Mouse (Mus musculus) forebrain, embryonic 16.5 days (tissue): ENCODE measurements at regions not wholly inside any gene's neighbourhood (a gene's known extent, or its start where the extent isn't known, plus 50 kb on each side); places are given as distances from the start of the nearest gene placed in this dataset.

Experiments used
- ATAC-seq: fragments of 200-750 bp; cut with Nextera tagmentation; 2 replicates; pipeline ENCODE4 v1.8.0; 2017; ENCODE audit warnings: mild to moderate bottlenecking, moderate library complexity
- H3K27ac ChIP-seq: fragments of 300-500 bp; sonication (generic); 2 replicates; pipeline ENCODE4 v1.5.1; 2014; ENCODE audit warnings: low read length, control low read depth
- H3K27me3 ChIP-seq: fragments of 300-500 bp; sonication (generic); replicated peaks from 2 replicates; pipeline ENCODE4 v1.6.1; 2014; ENCODE audit warnings: low read length; ENCODE audit not compliant: control insufficient read depth, insufficient read depth
- H3K36me3 ChIP-seq: fragments of 300-500 bp; sonication (generic); 2 replicates; pipeline ENCODE4 v1.6.1; 2014; ENCODE audit not compliant: control insufficient read depth, insufficient read depth
- H3K4me1 ChIP-seq: fragments of 300-500 bp; sonication (generic); replicated peaks from 2 replicates; pipeline ENCODE4 v1.6.1; 2014; ENCODE audit warnings: low read length; ENCODE audit not compliant: control insufficient read depth, insufficient read depth
- H3K4me2 ChIP-seq: fragments of 300-500 bp; sonication (generic); 2 replicates; pipeline ENCODE4 v1.6.1; 2014; ENCODE audit warnings: mild to moderate bottlenecking, low read length, control low read depth
- H3K4me3 ChIP-seq: fragments of 300-500 bp; sonication (generic); replicated peaks from 2 replicates; pipeline ENCODE4 v1.5.1; 2014; ENCODE audit warnings: mild to moderate bottlenecking, low read length, control low read depth
- H3K9ac ChIP-seq: fragments of 300-500 bp; sonication (generic); replicated peaks from 2 replicates; pipeline ENCODE4 v1.6.1; 2014; ENCODE audit warnings: low read depth, low read length, control low read depth
- H3K9me3 ChIP-seq: fragments of 300-500 bp; sonication (generic); 2 replicates; pipeline ENCODE4 v1.6.1; 2016; ENCODE audit warnings: low read length; ENCODE audit not compliant: control insufficient read depth
- WGBS: fragments of 180-500 bp; shearing (Covaris S2); extraction: QIAGEN DNeasy Blood & Tissue Kit; methylation state at CpG from one replicate; pipeline ENCODE4 v1.1.7; 2014; 5-methylcytosine and 5-hydroxymethylcytosine counted together

DNA sequence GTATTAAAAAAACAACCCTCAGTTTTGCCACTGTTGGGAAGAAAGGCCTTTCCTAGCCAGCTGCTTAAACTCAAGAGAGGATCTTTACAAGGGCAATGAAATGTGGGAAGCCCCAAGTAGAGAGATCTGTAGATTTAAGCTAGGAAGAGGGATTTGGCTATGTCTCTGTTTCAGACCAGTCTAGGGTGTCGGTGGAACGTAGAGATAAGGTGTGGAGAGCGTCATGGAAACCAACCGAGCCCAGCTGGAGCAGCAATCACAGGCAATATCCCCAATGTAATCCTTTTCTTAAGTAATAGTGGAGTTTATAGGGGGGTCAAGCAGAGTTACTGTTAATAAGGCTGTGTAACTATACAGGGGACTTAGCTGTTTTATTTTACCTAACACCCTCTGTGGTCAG, 204.6 kb upstream of the Mme start:
- H3K4me1 ChIP-seq: no peaks in the 10 kb centered on the region
- no peaks in the 10 kb centered on the region for H3K9me3 ChIP-seq
- no peak for ATAC-seq
- no peaks in the 10 kb centered on the region for H3K36me3 ChIP-seq
- WGBS: 79% methylated on average over 4 of the region's 4 CpGs
- H3K27me3 ChIP-seq: no peaks in the 10 kb centered on the region
- H3K9ac ChIP-seq: no peak overlapping the region
- H3K27ac ChIP-seq: no peak overlapping the region
- no peak overlapping the region for H3K4me3 ChIP-seq
- no peak overlapping the region for H3K4me2 ChIP-seq

DNA sequence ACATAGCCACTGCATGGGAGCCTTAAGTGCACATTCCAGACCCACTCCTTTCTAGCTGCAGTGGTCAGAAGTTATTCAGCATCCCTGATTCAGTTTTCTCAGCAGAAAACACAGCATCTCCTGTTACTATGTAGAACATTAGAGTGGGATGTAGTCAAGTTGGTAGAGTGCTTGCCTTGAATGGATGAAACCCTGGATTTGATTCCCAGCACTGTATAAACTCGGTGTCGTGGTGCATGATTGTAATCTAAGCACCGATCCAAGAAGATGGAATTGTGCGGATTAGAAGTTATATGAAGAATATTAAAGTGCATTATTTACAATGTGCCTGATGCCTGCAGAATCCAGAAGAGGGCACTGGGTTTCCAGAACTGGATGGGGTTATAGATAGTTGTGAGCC, 170.6 kb upstream of the Mme start:
- no peak overlapping the region for H3K27ac ChIP-seq
- H3K9me3 ChIP-seq: no peaks in the 10 kb centered on the region
- H3K4me1 ChIP-seq: no peaks in the 10 kb centered on the region
- no peak overlapping the region for H3K4me3 ChIP-seq
- H3K9ac ChIP-seq: no peak overlapping the region
- ATAC-seq: no peak
- H3K27me3 ChIP-seq: no peaks in the 10 kb centered on the region
- H3K4me2 ChIP-seq: no peak overlapping the region
- 93% methylated on average over 4 of the region's 4 CpGs for WGBS
- H3K36me3 ChIP-seq: no peaks in the 10 kb centered on the region

DNA sequence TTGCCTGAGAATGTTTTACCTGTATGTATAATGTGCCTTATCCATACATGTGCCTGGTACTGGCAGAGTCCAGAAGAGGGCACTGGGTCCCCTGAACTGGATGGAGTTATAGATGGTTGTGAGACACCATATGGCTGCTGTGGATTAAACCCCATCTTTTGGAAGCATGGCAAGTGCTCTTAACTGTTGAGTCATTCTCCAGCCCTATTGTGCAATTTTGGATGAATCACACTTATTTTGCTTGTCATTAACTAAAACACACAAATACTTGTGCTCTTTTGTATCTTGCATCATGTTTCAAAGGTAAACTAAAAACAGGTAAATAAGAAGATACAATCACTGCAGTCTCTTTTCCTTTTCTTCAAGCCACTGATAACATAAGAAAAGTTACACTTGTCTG, 168.3 kb upstream of the Mme start:
- H3K27ac ChIP-seq: no peak overlapping the region
- no peak for ATAC-seq
- H3K27me3 ChIP-seq: no peaks in the 10 kb centered on the region
- H3K9ac ChIP-seq: no peak overlapping the region
- no peaks in the 10 kb centered on the region for H3K4me1 ChIP-seq
- no peaks in the 10 kb centered on the region for H3K36me3 ChIP-seq
- no peaks in the 10 kb centered on the region for H3K9me3 ChIP-seq
- H3K4me2 ChIP-seq: no peak overlapping the region
- H3K4me3 ChIP-seq: no peak overlapping the region

- no peak for ATAC-seq
- H3K9me3 ChIP-seq: no peaks in the 10 kb centered on the region
Measured at GRCm38 (mm10) chr3:63078181-63078580, 163.2 kb upstream of the Mme start.

DNA sequence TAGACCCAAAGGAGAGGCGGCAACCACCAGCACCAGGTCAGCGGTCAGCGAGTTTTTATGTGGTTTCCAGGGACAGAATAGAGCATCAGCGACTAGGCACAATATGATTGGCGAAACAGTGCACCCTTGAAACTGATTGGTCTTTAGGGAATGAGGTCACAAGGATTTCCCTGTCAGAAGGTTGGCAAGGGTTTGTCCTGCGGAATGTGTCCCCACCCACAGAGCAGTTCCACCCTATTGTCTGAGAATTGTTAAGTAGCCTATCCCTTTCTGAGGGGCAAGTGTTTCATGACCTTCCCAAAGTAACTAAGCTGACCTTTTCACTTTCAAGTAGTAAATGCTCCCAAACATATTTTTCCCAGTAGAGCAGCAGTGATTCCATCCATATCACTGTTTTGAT, 159.2 kb upstream of the Mme start:
- WGBS: 91% methylated on average over 6 of the region's 6 CpGs
- no peak overlapping the region for H3K27ac ChIP-seq
- ATAC-seq: no peak

More at GRCm38 (mm10) chr3:63078181-63078580, 163.2 kb upstream of the Mme start:
- no peak overlapping the region for H3K4me2 ChIP-seq
- H3K9ac ChIP-seq: no peak overlapping the region
- H3K27ac ChIP-seq: no peak overlapping the region
- H3K36me3 ChIP-seq: no peaks in the 10 kb centered on the region
- H3K4me1 ChIP-seq: no peaks in the 10 kb centered on the region
- H3K4me3 ChIP-seq: no peak overlapping the region
- no peaks in the 10 kb centered on the region for H3K27me3 ChIP-seq
- 88% methylated on average over 2 of the region's 2 CpGs for WGBS

GRCm38 (mm10) chr3:63085426-63085825, 155.9 kb upstream of the Mme start:
- Histone ChIP-seq H3K4me2 (no peak overlapping the region), H3K27ac (no peak overlapping the region), H3K9me3 (no peaks in the 10 kb centered on the region), H3K27me3 (no peaks in the 10 kb centered on the region), H3K36me3 (no peaks in the 10 kb centered on the region), H3K4me3 (no peak overlapping the region), H3K4me1 (no peaks in the 10 kb centered on the region), H3K9ac (no peak overlapping the region)
- 72% methylated on average over 2 of the region's 2 CpGs for WGBS
- no peak for ATAC-seq

More for the DNA sequence above, 159.2 kb upstream of the Mme start:
- Histone ChIP-seq H3K4me2 (no peak overlapping the region), H3K4me1 (no peaks in the 10 kb centered on the region), H3K9ac (no peak overlapping the region), H3K27me3 (no peaks in the 10 kb centered on the region), H3K4me3 (no peak overlapping the region), H3K9me3 (no peaks in the 10 kb centered on the region), H3K36me3 (no peaks in the 10 kb centered on the region)

DNA sequence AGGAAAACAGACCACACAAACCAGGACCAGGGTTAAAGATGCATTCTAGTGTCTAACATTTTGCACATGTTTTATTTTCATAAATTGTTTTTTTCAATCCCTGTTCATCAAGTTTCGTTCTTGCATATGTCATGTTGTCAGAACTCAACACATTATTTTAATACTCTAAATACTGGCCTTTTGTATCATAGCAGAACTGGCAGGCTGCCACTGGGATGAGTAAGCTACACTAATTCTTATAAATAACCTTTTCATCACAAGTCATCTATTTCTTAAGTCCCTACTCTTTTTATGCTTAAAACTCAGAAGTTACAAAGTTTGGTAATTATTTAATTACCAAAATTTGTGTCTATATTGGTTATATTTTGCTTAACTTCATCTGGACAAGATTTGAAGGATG, 148.4 kb upstream of the Mme start:
- Histone ChIP-seq H3K27ac (no peak overlapping the region), H3K4me2 (no peak overlapping the region), H3K4me3 (no peak overlapping the region), H3K9me3 (no peaks in the 10 kb centered on the region), H3K27me3 (no peaks in the 10 kb centered on the region), H3K9ac (no peak overlapping the region), H3K36me3 (no peaks in the 10 kb centered on the region), H3K4me1 (no peaks in the 10 kb centered on the region)
- ATAC-seq: no peak
- 70% methylated on average over 1 of the region's 1 CpGs for WGBS

DNA sequence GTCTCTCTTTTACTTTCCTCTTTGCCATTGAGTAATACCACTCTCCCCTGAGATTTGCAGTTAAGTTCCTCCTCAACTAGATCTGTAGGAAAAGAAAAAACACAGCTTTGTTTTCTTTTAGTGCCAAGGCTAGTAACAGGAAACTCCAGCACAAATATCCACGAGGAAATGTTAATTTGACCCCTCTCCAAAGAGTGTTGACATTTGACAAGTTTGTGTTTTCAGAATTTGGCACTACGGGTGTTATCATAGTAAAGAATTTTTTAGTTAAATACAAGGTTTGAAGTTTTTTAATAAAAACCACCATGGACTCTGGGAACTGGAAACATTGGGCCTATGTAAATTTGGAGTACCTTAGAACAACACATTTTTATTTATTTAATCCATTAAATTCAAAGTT, 126.1 kb upstream of the Mme start:
- no peak overlapping the region for H3K4me2 ChIP-seq

GRCm38 (mm10) chr3:63131883-63132282, 109.5 kb upstream of the Mme start:
- Histone ChIP-seq H3K4me1 (no peaks in the 10 kb centered on the region), H3K4me2 (no peak overlapping the region), H3K27ac (no peak overlapping the region), H3K9ac (no peak overlapping the region), H3K9me3 (no peaks in the 10 kb centered on the region), H3K4me3 (no peak overlapping the region), H3K27me3 (no peaks in the 10 kb centered on the region), H3K36me3 (no peaks in the 10 kb centered on the region)
- no peak for ATAC-seq
- 89% methylated on average over 3 of the region's 3 CpGs for WGBS

More for the DNA sequence above, 126.1 kb upstream of the Mme start:
- 65% methylated on average over 2 of the region's 2 CpGs for WGBS
- ATAC-seq: no peak
- H3K4me3 ChIP-seq: no peak overlapping the region
- H3K27ac ChIP-seq: no peak overlapping the region
- H3K36me3 ChIP-seq: no peaks in the 10 kb centered on the region
- H3K9ac ChIP-seq: no peak overlapping the region
- H3K9me3 ChIP-seq: no peaks in the 10 kb centered on the region
- no peaks in the 10 kb centered on the region for H3K4me1 ChIP-seq
- no peaks in the 10 kb centered on the region for H3K27me3 ChIP-seq

GRCm38 (mm10) chr3:63137391-63138147, 103.8 kb upstream of the Mme start:
- ATAC-seq: peak; percentile 50

More at GRCm38 (mm10) chr3:63137391-63138147, 103.8 kb upstream of the Mme start:
- H3K4me2 ChIP-seq: no peak overlapping the region
- WGBS: 70% methylated on average over 10 of the region's 10 CpGs
- H3K27ac ChIP-seq: no peak overlapping the region
- H3K9ac ChIP-seq: no peak overlapping the region
- no peaks in the 10 kb centered on the region for H3K27me3 ChIP-seq
- H3K36me3 ChIP-seq: no peaks in the 10 kb centered on the region
- H3K4me3 ChIP-seq: no peak overlapping the region
- no peaks in the 10 kb centered on the region for H3K9me3 ChIP-seq
- no peaks in the 10 kb centered on the region for H3K4me1 ChIP-seq
